Mouse (Mus musculus) liver, adult 2 months (tissue): ENCODE measurements at regions not wholly inside any gene's neighbourhood (a gene's known extent, or its start where the extent isn't known, plus 50 kb on each side); places are given as distances from the start of the nearest gene placed in this dataset.
A peak's percentile ranks its signal among the peaks of the same experiment; 100 is the strongest.

ENCODE experiments used
- DNase-seq: peaks from one replicate; pipeline ENCODE4 v3.0.0-alpha.2; 2011; ENCODE audit warnings: low read depth, low spot score; ENCODE audit errors: extremely low read depth
- H3K27ac ChIP-seq: fragments of 200-500 bp; replicated peaks from 2 replicates; pipeline ENCODE4 v1.5.1; 2012; ENCODE audit warnings: low read depth, mild to moderate bottlenecking, control low read depth, inconsistent platforms, low read length; ENCODE audit not compliant: insufficient read depth
- H3K27me3 ChIP-seq: fragments of 200-500 bp; 2 replicates; pipeline ENCODE4 v1.6.1; 2012; ENCODE audit warnings: mild to moderate bottlenecking, moderate library complexity, low read length, inconsistent platforms; ENCODE audit not compliant: control insufficient read depth, insufficient read depth
- H3K36me3 ChIP-seq: fragments of 200-500 bp; 2 replicates; pipeline ENCODE4 v1.6.1; 2012; ENCODE audit warnings: low read length, inconsistent platforms; ENCODE audit not compliant: control insufficient read depth, insufficient read depth
- H3K4me1 ChIP-seq: fragments of 200-500 bp; 2 replicates; pipeline ENCODE4 v1.6.1; 2011; ENCODE audit warnings: low read length; ENCODE audit not compliant: control insufficient read depth, insufficient read depth
- H3K4me3 ChIP-seq: fragments of 200-500 bp; 2 replicates; pipeline ENCODE4 v1.5.1; 2011; ENCODE audit warnings: low read depth, mild to moderate bottlenecking, control low read depth, low read length, moderate library complexity; ENCODE audit not compliant: insufficient read depth
- H3K79me2 ChIP-seq: fragments of 200-500 bp; 2 replicates; pipeline ENCODE4 v1.6.1; 2012; ENCODE audit warnings: inconsistent platforms, mild to moderate bottlenecking, low read length, moderate library complexity; ENCODE audit not compliant: control insufficient read depth, insufficient read depth
- H3K9ac ChIP-seq: fragments of 200-500 bp; 2 replicates; pipeline ENCODE4 v1.6.1; 2012; ENCODE audit warnings: low read depth, mild to moderate bottlenecking, control low read depth, inconsistent platforms, low read length
- CTCF ChIP-seq: fragments of 200-500 bp; IDR thresholded peaks from 2 replicates; pipeline ENCODE4 v1.5.1; 2011; ENCODE audit warnings: low read depth, low read length, control low read depth
- POLR2A ChIP-seq: fragments of 200-500 bp; IDR thresholded peaks from 2 replicates; pipeline ENCODE4 v1.6.1; 2011; ENCODE audit warnings: low read length, control low read depth; ENCODE audit not compliant: insufficient read depth; ENCODE audit errors: extremely low read depth
- WGBS: fragments of 180-500 bp; shearing (Covaris S2); methylation state at CpG from one replicate; pipeline ENCODE4 v1.1.7; 2018; 5-methylcytosine and 5-hydroxymethylcytosine counted together

GRCm38 (mm10) chr8:115428528-115429290 lies 278.9 kb downstream of the Maf start:
- Histone ChIP-seq H3K36me3 (no peaks in the 10 kb centered on the region), H3K9ac (no peak overlapping the region), H3K79me2 (no peaks in the 10 kb centered on the region), H3K4me3 (no peak overlapping the region), H3K27ac (no peak overlapping the region), H3K27me3 (no peaks in the 10 kb centered on the region), H3K4me1 (peaks cover 2% of the 10 kb centered on the region)
- no peak for TF ChIP-seq CTCF
- TF ChIP-seq POLR2A, result no peak
- WGBS, result 92% methylated on average over 15 of the region's 15 CpGs
- no peak for DNase-seq

GRCm38 (mm10) chr8:115428022-115428421 lies 279.6 kb downstream of the Maf start:
- Histone ChIP-seq H3K4me1 (peaks cover 4% of the 10 kb centered on the region), H3K79me2 (no peaks in the 10 kb centered on the region), H3K36me3 (no peaks in the 10 kb centered on the region), H3K27ac (no peak overlapping the region), H3K9ac (no peak overlapping the region), H3K4me3 (no peak overlapping the region), H3K27me3 (no peaks in the 10 kb centered on the region)
- DNase-seq, result peak; percentile 34
- WGBS, result 73% methylated on average over 2 of the region's 2 CpGs
- no peak for TF ChIP-seq CTCF
- no peak for TF ChIP-seq POLR2A

- WGBS, result 42% methylated on average over 3 of the region's 3 CpGs
- DNase-seq, result peak; percentile 75
- peaks cover 6% of the 10 kb centered on the region for H3K4me1 ChIP-seq
- TF ChIP-seq POLR2A (no peak), CTCF (no peak)
- no peaks in the 10 kb centered on the region for H3K27me3 ChIP-seq
- no peak overlapping the region for H3K4me3 ChIP-seq
- no peak overlapping the region for H3K27ac ChIP-seq
- no peak overlapping the region for H3K9ac ChIP-seq
- H3K36me3 ChIP-seq, result no peaks in the 10 kb centered on the region
- H3K79me2 ChIP-seq, result no peaks in the 10 kb centered on the region
These were observed 280.1 kb downstream of the Maf start for GRCm38 (mm10) chr8:115427490-115427889.

DNA sequence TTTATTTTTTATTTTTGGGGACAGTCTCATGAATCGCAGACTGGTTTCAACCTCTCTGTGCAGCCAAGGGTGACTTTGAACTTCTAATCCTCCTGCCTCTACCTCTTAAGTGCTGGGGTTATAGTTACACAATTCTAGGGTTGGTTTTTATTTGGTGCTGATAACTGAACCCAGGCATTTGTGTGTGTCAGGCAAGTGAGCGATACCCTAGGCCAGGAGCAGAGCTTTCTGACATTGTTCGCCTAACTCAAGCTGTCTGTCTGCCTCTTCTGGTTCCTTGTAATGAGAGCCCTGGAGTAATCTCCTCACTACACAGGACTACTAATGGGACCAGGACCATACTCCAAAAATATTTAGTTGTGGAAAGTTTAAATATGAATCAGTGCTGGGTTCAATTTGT lies 281.1 kb downstream of the Maf start:
- no peak overlapping the region for H3K4me3 ChIP-seq
- H3K79me2 ChIP-seq, result no peaks in the 10 kb centered on the region
- no peak overlapping the region for H3K27ac ChIP-seq
- no peaks in the 10 kb centered on the region for H3K36me3 ChIP-seq
- no peak overlapping the region for H3K9ac ChIP-seq
- no peak for TF ChIP-seq POLR2A
- no peak for TF ChIP-seq CTCF
- WGBS, result 96% methylated on average over 3 of the region's 3 CpGs
- H3K4me1 ChIP-seq, result peaks cover 6% of the 10 kb centered on the region
- no peaks in the 10 kb centered on the region for H3K27me3 ChIP-seq
- DNase-seq, result no peak

GRCm38 (mm10) chr8:115425360-115425759 lies 282.2 kb downstream of the Maf start:
- H3K27me3 ChIP-seq, result no peaks in the 10 kb centered on the region
- H3K4me1 ChIP-seq, result peaks cover 6% of the 10 kb centered on the region
- no peaks in the 10 kb centered on the region for H3K79me2 ChIP-seq
- no peak overlapping the region for H3K9ac ChIP-seq
- H3K4me3 ChIP-seq, result no peak overlapping the region
- DNase-seq, result peak; percentile 58
- H3K27ac ChIP-seq, result no peak overlapping the region
- no peak for TF ChIP-seq CTCF
- TF ChIP-seq POLR2A, result no peak
- no peaks in the 10 kb centered on the region for H3K36me3 ChIP-seq
- 53% methylated on average over 2 of the region's 2 CpGs for WGBS

DNA sequence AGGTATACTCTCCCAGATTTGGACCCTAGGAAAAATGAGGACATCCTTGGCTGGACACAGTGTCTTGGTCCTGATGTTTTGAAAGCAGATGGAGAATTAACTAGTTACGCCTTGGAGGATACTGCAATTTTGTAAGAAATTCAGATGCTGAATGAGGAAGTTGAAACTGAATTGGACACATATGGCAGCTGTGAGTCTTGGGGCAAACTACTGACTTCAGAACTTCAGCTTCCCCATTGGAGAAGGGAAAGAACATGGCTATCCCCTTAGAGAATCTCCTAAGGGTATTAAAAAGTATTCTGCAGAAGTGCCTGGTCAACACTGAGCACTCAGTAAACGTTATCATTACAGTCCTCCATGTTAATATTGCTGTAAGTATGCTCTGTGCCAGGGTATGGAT lies 283.9 kb downstream of the Maf start:
- H3K4me3 ChIP-seq, result no peak overlapping the region
- H3K27me3 ChIP-seq, result no peaks in the 10 kb centered on the region
- TF ChIP-seq CTCF (no peak), POLR2A (no peak)
- H3K79me2 ChIP-seq, result no peaks in the 10 kb centered on the region
- peaks cover 10% of the 10 kb centered on the region for H3K4me1 ChIP-seq
- H3K27ac ChIP-seq, result no peak overlapping the region
- peak; percentile 17 for DNase-seq
- no peak overlapping the region for H3K9ac ChIP-seq
- 81% methylated on average over 2 of the region's 2 CpGs for WGBS
- no peaks in the 10 kb centered on the region for H3K36me3 ChIP-seq
